Mouse (Mus musculus) forebrain, embryonic 11.5 days (tissue): ENCODE data around the gene Tmem251. TPM values are rescaled to one million over a fixed set of nuclear protein-coding genes. Genes with fewer than 3 reads are reported as not detected.

Experiments
- polyA plus RNA-seq: library from polyadenylated mRNA; unstranded; fragments of >200 nt; fragmentation: Nextera tagmentation; extraction: Ambion mirVana; gene quantifications from 2 replicates; pipeline ENCODE4 v1.2.1, GENCODE M21; 2014

Gene Tmem251
- polyA plus RNA-seq, 1 experiment from 2014 or later: 14.0 TPM

Other genes with a start within 250 kb of the Tmem251 start
- 16.7 and 18.1 TPM in 2 replicates for gene Chga, start 188.8 kb upstream of the Tmem251 start, polyA plus RNA-seq
- gene Itpk1, start 38.8 kb upstream of the Tmem251 start, polyA plus RNA-seq: 19.6 and 21.5 TPM in 2 replicates
- 31.9 and 34.4 TPM in 2 replicates for gene Moap1, start 101 bp upstream of the Tmem251 start, polyA plus RNA-seq
- gene Gm28051, start 14.0 kb downstream of the Tmem251 start, polyA plus RNA-seq: not detected in 2 replicates
- 45.9 and 46.0 TPM in 2 replicates for gene Gon7, start 14.0 kb downstream of the Tmem251 start, polyA plus RNA-seq
- gene Ubr7, start 14.2 kb downstream of the Tmem251 start, polyA plus RNA-seq: 70.6 and 79.2 TPM in 2 replicates
- 31.8 and 32.7 TPM in 2 replicates for gene Gm20604, start 14.9 kb downstream of the Tmem251 start, polyA plus RNA-seq
- 21.9 and 22.1 TPM in 2 replicates for gene Btbd7, start 134.7 kb downstream of the Tmem251 start, polyA plus RNA-seq
- not detected in 2 replicates for gene Cox8c, start 155.6 kb downstream of the Tmem251 start, polyA plus RNA-seq
- 2.1 and 2.2 TPM in 2 replicates for gene Unc79, start 205.1 kb downstream of the Tmem251 start, polyA plus RNA-seq